ENCODE assay signal across 51 mouse cellular contexts in the genomic region with DNA sequence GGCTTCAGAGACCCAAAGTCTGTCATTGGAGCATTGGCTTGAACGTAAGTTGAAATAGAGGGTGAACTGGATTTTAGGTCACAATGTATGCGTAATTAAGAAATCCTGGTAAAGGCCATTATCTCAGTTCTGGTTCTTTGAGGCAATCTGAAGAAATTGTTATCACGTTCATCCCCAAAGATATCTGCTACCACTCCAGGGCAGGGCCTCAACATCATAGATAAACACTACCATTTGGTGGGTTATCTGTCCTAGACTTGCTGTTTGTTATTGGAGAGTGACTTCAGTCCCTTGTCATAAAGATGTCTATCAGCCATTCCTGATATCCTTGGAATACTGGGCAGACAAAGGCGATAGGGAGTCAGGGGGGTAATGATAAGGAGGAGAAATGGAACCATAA. TPM values are rescaled to one million over a fixed set of nuclear protein-coding genes. Genes with fewer than 3 reads are reported as not detected.
"Had no signal": no experiment of that assay in that cellular context is flagged by ENCODE, and none has a peak within 500 bp of the region (broad histone marks: within the 10 kb centered on the region; RNA-seq: fewer than 3 reads in every experiment).

No protein-coding gene starts in this region.

- H3K27ac ChIP-seq: heart, embryonic 10.5 days; heart, embryonic 13.5 days; heart, embryonic 15.5 days; hindbrain, embryonic 12.5 days; hindbrain, embryonic 13.5 days; hindbrain, embryonic 14.5 days; hindbrain, embryonic 15.5 days; hindbrain, postnatal 0 days; intestine, embryonic 15.5 days; kidney, embryonic 15.5 days; kidney, postnatal 0 days; layer of hippocampus, adult 2 months; left cerebral cortex, adult 2 months had no signal

- H3K4me2 ChIP-seq: heart, embryonic 11.5 days; heart, embryonic 12.5 days; heart, embryonic 13.5 days; heart, embryonic 15.5 days; hindbrain, embryonic 12.5 days; hindbrain, embryonic 13.5 days; hindbrain, embryonic 14.5 days; hindbrain, embryonic 15.5 days; intestine, embryonic 15.5 days; kidney, embryonic 15.5 days had no signal

- ATAC-seq: hindbrain, embryonic 16.5 days; hindbrain, postnatal 0 days; inflammation-experienced regulatory T-cells, adult 6 months; intestine, embryonic 15.5 days; intestine, embryonic 16.5 days; intestine, postnatal 0 days had no signal

- H3K36me3 ChIP-seq: heart, embryonic 10.5 days; heart, embryonic 12.5 days; heart, embryonic 13.5 days; heart, embryonic 15.5 days; hindbrain, embryonic 12.5 days; hindbrain, embryonic 13.5 days; hindbrain, embryonic 15.5 days; intestine, embryonic 15.5 days; kidney, embryonic 15.5 days had no signal

- DNase-seq: heart, postnatal 10 days; heart, postnatal 14 days; heart, postnatal 36 days; heart, postnatal 4 days; kidney, adult 11 months; kidney, adult 18-20 months; kidney, adult 2 months; kidney, adult 8-10 months; kidney, adult 9 months; kidney, postnatal 10 days; kidney, postnatal 14 days; kidney, postnatal 25 days; kidney, postnatal 36 days; kidney, postnatal 4 days; layer of hippocampus, adult 9-11 months; layer of hippocampus, postnatal 36 days had no signal

- H3K9ac ChIP-seq: heart, embryonic 12.5 days; heart, embryonic 13.5 days; heart, embryonic 15.5 days; hindbrain, embryonic 12.5 days; hindbrain, embryonic 13.5 days; hindbrain, embryonic 14.5 days; hindbrain, embryonic 15.5 days; intestine, embryonic 15.5 days; kidney, embryonic 15.5 days had no signal

- H3K4me3 ChIP-seq: heart, embryonic 10.5 days; heart, embryonic 12.5 days; heart, embryonic 13.5 days; heart, embryonic 15.5 days; hindbrain, embryonic 12.5 days; hindbrain, embryonic 13.5 days; hindbrain, embryonic 15.5 days; intestine, embryonic 15.5 days; kidney, embryonic 15.5 days; layer of hippocampus, adult 2 months; left cerebral cortex, adult 2 months had no signal

- H3K9me3 ChIP-seq: heart, embryonic 10.5 days; heart, embryonic 15.5 days; hindbrain, embryonic 15.5 days; intestine, embryonic 15.5 days had no signal

- H3K4me1 ChIP-seq: heart, embryonic 10.5 days; heart, embryonic 12.5 days; heart, embryonic 13.5 days; heart, embryonic 15.5 days; hindbrain, embryonic 12.5 days; hindbrain, embryonic 13.5 days; hindbrain, embryonic 15.5 days; intestine, embryonic 15.5 days; kidney, embryonic 15.5 days had no signal

- H3K27me3 ChIP-seq: heart, embryonic 12.5 days; heart, embryonic 13.5 days; heart, embryonic 15.5 days; hindbrain, embryonic 12.5 days; hindbrain, embryonic 13.5 days; hindbrain, embryonic 15.5 days; intestine, embryonic 15.5 days; kidney, embryonic 15.5 days had no signal

RNA-seq across cellular contexts. Expression of a gene that starts 7.6 kb away (rescaled TPM):
- polyA plus RNA-seq: inflammation-experienced regulatory T-cells, adult 6 months had no signal

RNA-seq across cellular contexts. Expression of a gene that starts 28.9 kb away (rescaled TPM):
- total RNA-seq: heart, postnatal 10 days; heart, postnatal 14 days; heart, postnatal 25 days; heart, postnatal 36 days; heart, postnatal 4 days; hematopoietic stem cell, adult 5-6 weeks; hindbrain, postnatal 0 days; layer of hippocampus, adult 18-20 months; layer of hippocampus, adult 2 months; layer of hippocampus, adult 8-10 months; layer of hippocampus, postnatal 10 days; layer of hippocampus, postnatal 14 days; layer of hippocampus, postnatal 25 days; layer of hippocampus, postnatal 36 days; left cerebral cortex, adult 18-20 months; left cerebral cortex, adult 2 months had no signal
- polyA plus RNA-seq: heart, embryonic 10.5 days; heart, embryonic 11.5 days; heart, embryonic 12.5 days; heart, embryonic 13.5 days; heart, embryonic 14.5 days; heart, embryonic 15.5 days; heart, embryonic 16.5 days; heart, postnatal 0 days; hindbrain, embryonic 11.5 days; hindbrain, embryonic 12.5 days; hindbrain, embryonic 13.5 days; hindbrain, embryonic 14.5 days; hindbrain, embryonic 15.5 days; hindbrain, embryonic 16.5 days; hindbrain, postnatal 0 days; inflammation-experienced regulatory T-cells, adult 6 months; intestine, embryonic 14.5 days; intestine, embryonic 15.5 days; intestine, embryonic 16.5 days; intestine, postnatal 0 days; kidney, adult 2 months; kidney, embryonic 14.5 days; kidney, embryonic 15.5 days; kidney, embryonic 16.5 days; kidney, postnatal 0 days; large intestine, adult 2 months had no signal

RNA-seq across cellular contexts. Expression of a gene that starts 46.5 kb away (rescaled TPM):
- total RNA-seq: heart, postnatal 10 days; heart, postnatal 14 days; heart, postnatal 25 days; heart, postnatal 36 days; heart, postnatal 4 days; hematopoietic stem cell, adult 5-6 weeks; hindbrain, postnatal 0 days; layer of hippocampus, adult 18-20 months; layer of hippocampus, adult 2 months; layer of hippocampus, adult 8-10 months; layer of hippocampus, postnatal 10 days; layer of hippocampus, postnatal 14 days; layer of hippocampus, postnatal 25 days; layer of hippocampus, postnatal 36 days; left cerebral cortex, adult 18-20 months; left cerebral cortex, adult 2 months had no signal
- polyA plus RNA-seq: heart, embryonic 10.5 days; heart, embryonic 11.5 days; heart, embryonic 12.5 days; heart, embryonic 13.5 days; heart, embryonic 14.5 days; heart, embryonic 15.5 days; heart, embryonic 16.5 days; heart, postnatal 0 days; hindbrain, embryonic 11.5 days; hindbrain, embryonic 12.5 days; hindbrain, embryonic 13.5 days; hindbrain, embryonic 14.5 days; hindbrain, embryonic 15.5 days; hindbrain, embryonic 16.5 days; hindbrain, postnatal 0 days; kidney, adult 2 months; kidney, embryonic 14.5 days; kidney, embryonic 15.5 days; kidney, embryonic 16.5 days; kidney, postnatal 0 days had no signal
